Mouse (Mus musculus) G1E (cell line): ENCODE measurements around the gene Inhbb. TPM values are rescaled to one million over a fixed set of nuclear protein-coding genes. Genes with fewer than 3 reads are reported as not detected.

Source experiments
- ATAC-seq: 2 replicates; pipeline ENCODE4 v1.8.0; 2016; ENCODE audit warnings: mild to moderate bottlenecking; ENCODE audit not compliant: insufficient number of reproducible peaks, poor library complexity, low FRiP score, severe bottlenecking; ENCODE audit errors: extremely low read depth
- DNase-seq: peaks from one replicate; pipeline ENCODE4 v3.0.0; 2012; ENCODE audit warnings: low spot score
- H3K27me3 ChIP-seq: 2 replicates; pipeline ENCODE4 v1.6.1; 2012; ENCODE audit warnings: mild to moderate bottlenecking, low read length, inconsistent platforms; ENCODE audit not compliant: insufficient read depth
- H3K36me3 ChIP-seq: replicated peaks from 2 replicates; pipeline ENCODE3; 2012; ENCODE audit warnings: mild to moderate bottlenecking, inconsistent platforms
- H3K4me1 ChIP-seq: 2 replicates; pipeline ENCODE4 v1.6.1; 2012; ENCODE audit warnings: low read depth, low read length, inconsistent platforms, mixed read lengths; ENCODE audit not compliant: insufficient read depth
- H3K4me3 ChIP-seq: 2 replicates; pipeline ENCODE4 v1.5.1; 2012; ENCODE audit warnings: low read depth, mild to moderate bottlenecking, inconsistent platforms, low read length, moderate library complexity, mixed read lengths
- H3K9me3 ChIP-seq: replicated peaks from 2 replicates; pipeline ENCODE4 v1.6.1; 2012; ENCODE audit warnings: inconsistent platforms
- CTCF ChIP-seq: IDR thresholded peaks from 2 replicates; pipeline ENCODE4 v1.5.1; 2012; ENCODE audit warnings: low read depth, low read length, inconsistent platforms, mixed read lengths
- GATA1 ChIP-seq: IDR thresholded peaks from 2 replicates; pipeline ENCODE4 v1.6.1; 2012; ENCODE audit warnings: borderline replicate concordance, low read length, inconsistent platforms, mixed read lengths
- GATA2 ChIP-seq: IDR thresholded peaks from 2 replicates; pipeline ENCODE4 v1.6.1; 2012; ENCODE audit warnings: low read depth, low read length, inconsistent platforms, borderline replicate concordance
- POLR2AphosphoS5 ChIP-seq: IDR thresholded peaks from 2 replicates; pipeline ENCODE4 v1.6.1; 2012; ENCODE audit warnings: low read depth, low read length, inconsistent platforms; ENCODE audit not compliant: insufficient replicate concordance
- TAL1 ChIP-seq: conservative IDR thresholded peaks from 2 replicates; pipeline ENCODE4 v1.6.1; 2012; ENCODE audit warnings: low read depth, low read length, inconsistent platforms, mixed read lengths
- polyA plus RNA-seq: library from polyadenylated mRNA; stranded (reverse); fragments of >175 nt; gene quantifications from 2 replicates; pipeline ENCODE4 v1.2.3, GENCODE M21; 2012
- total RNA-seq, 2 experiments: library from RNA; stranded (forward) in 1 of 2; stranded (reverse) in 1 of 2; fragments of 200-1000 nt in 1 of 2; fragments of >200 nt in 1 of 2; fragmentation: Nextera tagmentation in 1 of 2; gene quantifications; 2 replicates each; pipeline ENCODE4 v1.2.3; 2014 to 2017

The Inhbb gene
- total and polyA plus RNA-seq, 3 experiments = 0.05 TPM; not detected in 2

- DNase-seq (no peak), ATAC-seq (no peak)
- no peak overlapping the region for H3K4me3 ChIP-seq
- no peak for TF ChIP-seq TAL1
- no peak for TF ChIP-seq GATA2
- TF ChIP-seq POLR2AphosphoS5 = no peak
- TF ChIP-seq CTCF = no peak
- TF ChIP-seq GATA1 = no peak
- no peaks in the 10 kb centered on the region for H3K9me3 ChIP-seq
- H3K36me3 ChIP-seq = no peaks in the 10 kb centered on the region
- H3K27me3 ChIP-seq = no peaks in the 10 kb centered on the region
- no peaks in the 10 kb centered on the region for H3K4me1 ChIP-seq
Observed at GRCm38 (mm10) chr1:119438105-119438637, 16.1 kb upstream of the Inhbb start.

GRCm38 (mm10) chr1:119437401-119437800, 15.4 kb upstream of the Inhbb start:
- ATAC-seq (no peak), DNase-seq (no peak)
- H3K36me3 ChIP-seq = no peaks in the 10 kb centered on the region
- no peak for TF ChIP-seq TAL1
- no peak for TF ChIP-seq GATA1
- no peak for TF ChIP-seq GATA2
- TF ChIP-seq CTCF = no peak
- no peak for TF ChIP-seq POLR2AphosphoS5
- no peaks in the 10 kb centered on the region for H3K9me3 ChIP-seq
- H3K4me3 ChIP-seq = no peak overlapping the region
- no peaks in the 10 kb centered on the region for H3K27me3 ChIP-seq
- no peaks in the 10 kb centered on the region for H3K4me1 ChIP-seq

GRCm38 (mm10) chr1:119424141-119424860, 2.3 kb upstream of the Inhbb start:
- TF ChIP-seq TAL1 = no peak
- TF ChIP-seq CTCF = no peak
- no peak for TF ChIP-seq POLR2AphosphoS5
- TF ChIP-seq GATA2 = no peak
- no peak for TF ChIP-seq GATA1
- no peaks in the 10 kb centered on the region for H3K4me1 ChIP-seq
- no peaks in the 10 kb centered on the region for H3K27me3 ChIP-seq
- peaks cover 60% of the 10 kb centered on the region for H3K9me3 ChIP-seq
- DNase-seq = no peak
- no peak for ATAC-seq
- no peaks in the 10 kb centered on the region for H3K36me3 ChIP-seq
- H3K4me3 ChIP-seq = no peak overlapping the region

GRCm38 (mm10) chr1:119423510-119423909, 1.5 kb upstream of the Inhbb start:
- H3K4me1 ChIP-seq = no peaks in the 10 kb centered on the region
- no peaks in the 10 kb centered on the region for H3K36me3 ChIP-seq
- ATAC-seq (no peak), DNase-seq (no peak)
- TF ChIP-seq POLR2AphosphoS5 = no peak
- TF ChIP-seq CTCF = no peak
- no peak for TF ChIP-seq TAL1
- TF ChIP-seq GATA1 = no peak
- no peak for TF ChIP-seq GATA2
- no peak overlapping the region for H3K4me3 ChIP-seq
- peaks cover 65% of the 10 kb centered on the region for H3K9me3 ChIP-seq
- H3K27me3 ChIP-seq = no peaks in the 10 kb centered on the region

- no peaks in the 10 kb centered on the region; the same call in 1 of the 2 replicates for H3K27me3 ChIP-seq
- H3K4me1 ChIP-seq = no peaks in the 10 kb centered on the region
- no peak for DNase-seq
- no peak overlapping the region; the same call in 1 of the 2 replicates for H3K4me3 ChIP-seq
- TF ChIP-seq GATA2 = no peak
- no peak for TF ChIP-seq CTCF
- no peak for ATAC-seq
- no peaks in the 10 kb centered on the region for H3K36me3 ChIP-seq
- peaks cover 74% of the 10 kb centered on the region for H3K9me3 ChIP-seq
Observed at GRCm38 (mm10) chr1:119422460-119423015, 490 bp upstream of the Inhbb start.

- Histone ChIP-seq H3K36me3 (no peaks in the 10 kb centered on the region), H3K4me1 (no peaks in the 10 kb centered on the region), H3K4me3 (no peak overlapping the region; the same call in 1 of the 2 replicates), H3K27me3 (no peaks in the 10 kb centered on the region; the same call in 1 of the 2 replicates), H3K9me3 (peaks cover 86% of the 10 kb centered on the region)
- ATAC-seq (no peak), DNase-seq (no peak)
- TF ChIP-seq GATA1 (no peak), POLR2AphosphoS5 (no peak), TAL1 (no peak), CTCF (no peak), GATA2 (no peak)
Observed at GRCm38 (mm10) chr1:119420984-119421575, 968 bp downstream of the Inhbb start.
